Mouse (Mus musculus) hematopoietic stem cell, adult 5-6 weeks (primary cell): ENCODE data around the gene Olfr1440. TPM values are rescaled to one million over a fixed set of nuclear protein-coding genes. Genes with fewer than 3 reads are reported as not detected.

Source experiments
- total RNA-seq: library from RNA; stranded (forward); fragments of 172-1452, 232-1000 nt; gene quantifications from 2 replicates; pipeline ENCODE4 v1.2.3, GENCODE M21; 2017

Olfr1440 gene
- total RNA-seq, 1 experiment from 2014 or later: not detected

Other genes starting within 250 kb of the Olfr1440 start
- gene Olfr1555-ps1, start 217.2 kb upstream of the Olfr1440 start, total RNA-seq: not detected in 2 replicates
- not detected in 2 replicates for gene Olfr1431, start 186.6 kb upstream of the Olfr1440 start, total RNA-seq
- not detected in 2 replicates for gene Olfr1432, start 154.7 kb upstream of the Olfr1440 start, total RNA-seq
- not detected in 2 replicates for gene Olfr262, start 145.6 kb upstream of the Olfr1440 start, total RNA-seq
- gene Olfr235, start 126.2 kb upstream of the Olfr1440 start, total RNA-seq: not detected in 2 replicates
- gene Olfr1434, start 107.4 kb upstream of the Olfr1440 start, total RNA-seq: not detected in 2 replicates
- gene Olfr1436, start 88.1 kb upstream of the Olfr1440 start, total RNA-seq: not detected in 2 replicates
- gene Olfr1437, start 62.2 kb upstream of the Olfr1440 start, total RNA-seq: not detected in 2 replicates
- gene Olfr1438-ps1, start 51.4 kb upstream of the Olfr1440 start, total RNA-seq: not detected in 2 replicates
- gene Olfr1441, start 30.2 kb downstream of the Olfr1440 start, total RNA-seq: not detected in 2 replicates
- not detected in 2 replicates for gene Pfpl, start 40.6 kb downstream of the Olfr1440 start, total RNA-seq
- gene Mpeg1, start 73.5 kb downstream of the Olfr1440 start, total RNA-seq: 15.1 and 28.2 TPM in 2 replicates
- gene Dtx4, start 114.2 kb downstream of the Olfr1440 start, total RNA-seq: 5.3 and 8.2 TPM in 2 replicates
- gene Fam111a, start 158.5 kb downstream of the Olfr1440 start, total RNA-seq: 161 and 174 TPM in 2 replicates
- not detected in 2 replicates for gene Gm4952, start 212.7 kb downstream of the Olfr1440 start, total RNA-seq
- gene Glyat, start 246.0 kb downstream of the Olfr1440 start, total RNA-seq: not detected in 2 replicates